Mouse (Mus musculus): Measurements from ENCODE around the gene Pgbd1.
A peak's percentile ranks its signal among the peaks of the same experiment; 100 is the strongest.

Pgbd1 gene

GRCm38 (mm10) chr13:21415266-21415665 is 25.6 kb downstream of the Pgbd1 start:
- no peak for DNase-seq

- no peak for DNase-seq
Measured at GRCm38 (mm10) chr13:21414231-21415212, 26.3 kb downstream of the Pgbd1 start.

GRCm38 (mm10) chr13:21408805-21409459 is 31.9 kb downstream of the Pgbd1 start:
- DNase-seq: no peak

GRCm38 (mm10) chr13:21407969-21408804 is 32.7 kb downstream of the Pgbd1 start:
- DNase-seq: peak; percentile 87 to 89

GRCm38 (mm10) chr13:21407341-21407740 is 33.5 kb downstream of the Pgbd1 start:
- DNase-seq: no peak

- no peak for DNase-seq
Measured at GRCm38 (mm10) chr13:21402848-21403247, 38.0 kb downstream of the Pgbd1 start.

- peak; percentile 90 to 96 for DNase-seq
Measured at GRCm38 (mm10) chr13:21402287-21402846, 38.5 kb downstream of the Pgbd1 start, which contains the start of gene Zkscan3. TSS of gene Zkscan3 (minus strand) at chr13:21402755.

GRCm38 (mm10) chr13:21401636-21402286 is 39.1 kb downstream of the Pgbd1 start:
- no peak for DNase-seq

GRCm38 (mm10) chr13:21401166-21401565 is 39.7 kb downstream of the Pgbd1 start:
- peak in 1 of 2 experiments; percentile 22 for DNase-seq

GRCm38 (mm10) chr13:21397486-21397885 is 43.4 kb downstream of the Pgbd1 start:
- DNase-seq: no peak

GRCm38 (mm10) chr13:21396048-21396447 is 44.8 kb downstream of the Pgbd1 start:
- peak; percentile 12 to 48 for DNase-seq

GRCm38 (mm10) chr13:21395623-21396022 is 45.2 kb downstream of the Pgbd1 start:
- no peak for DNase-seq

GRCm38 (mm10) chr13:21395211-21395610 is 45.6 kb downstream of the Pgbd1 start:
- no peak for DNase-seq

GRCm38 (mm10) chr13:21377773-21378172 is 63.1 kb downstream of the Pgbd1 start:
- DNase-seq: no peak

- no peak for DNase-seq
Measured at GRCm38 (mm10) chr13:21372700-21373099, 68.2 kb downstream of the Pgbd1 start.
